Mouse (Mus musculus) olfactory bulb, adult 2 months (tissue): Measurements from ENCODE around the gene Lrmda.

Experiments
- CTCF ChIP-seq: fragments of 200-500 bp; IDR thresholded peaks from 2 replicates; pipeline ENCODE4 v1.5.1; 2012; ENCODE audit warnings: low read depth, mild to moderate bottlenecking, low read length, moderate library complexity; ENCODE audit not compliant: insufficient read depth
- POLR2A ChIP-seq: fragments of 200-500 bp; IDR thresholded peaks from 2 replicates; pipeline ENCODE4 v1.6.1; 2012; ENCODE audit warnings: mild to moderate bottlenecking, low read depth, low read length, moderate library complexity; ENCODE audit not compliant: insufficient read depth

DNA sequence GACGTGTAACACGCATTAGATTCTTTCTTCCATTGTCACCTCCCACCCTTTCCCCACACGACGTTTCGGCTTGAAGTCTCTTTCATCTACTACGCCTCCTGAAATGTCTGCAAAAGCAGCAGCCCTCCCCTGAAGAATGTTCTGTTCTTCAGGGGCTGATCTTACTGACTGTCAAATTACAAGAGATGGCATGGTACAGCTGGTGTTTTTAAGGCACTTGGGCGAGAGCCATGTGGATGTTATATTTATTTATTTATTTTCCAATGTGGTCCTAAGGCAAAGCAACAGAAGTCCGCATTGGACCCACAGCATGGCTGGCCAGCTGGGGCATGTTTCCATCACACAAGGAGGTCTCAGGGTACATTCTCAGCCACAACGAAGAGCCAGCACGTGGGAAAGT is 731.8 kb downstream of the Lrmda start:
- TF ChIP-seq CTCF (no peak), POLR2A (no peak)
